Mouse (Mus musculus) urinary bladder, postnatal 10 days (tissue): ENCODE data around the gene Mpped2.

Source experiments
- DNase-seq: peaks from one replicate; pipeline ENCODE4 v3.0.0; 2022; ENCODE audit warnings: low spot score

Gene Mpped2

DNA sequence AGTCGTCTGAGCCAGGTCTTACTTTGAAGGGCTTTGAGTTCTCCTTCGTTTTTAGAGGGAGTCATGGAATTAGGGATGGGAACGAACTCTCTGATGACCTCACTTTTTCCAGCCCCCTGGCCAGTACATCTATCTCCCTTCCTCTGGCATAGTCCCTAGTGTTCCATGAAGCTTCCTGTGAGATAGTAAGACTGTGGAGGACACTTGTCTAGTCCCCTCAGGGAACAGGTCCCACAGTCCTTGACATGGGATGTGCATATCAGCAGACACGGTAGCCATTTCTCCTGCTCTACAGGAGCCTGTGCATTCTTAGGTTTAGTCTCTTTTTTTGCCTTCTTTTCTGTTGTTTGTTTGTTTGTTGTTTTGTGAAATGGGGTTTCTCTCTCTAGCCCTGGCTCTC, 105.8 kb downstream of the Mpped2 start:
- DNase-seq, result no peak

DNA sequence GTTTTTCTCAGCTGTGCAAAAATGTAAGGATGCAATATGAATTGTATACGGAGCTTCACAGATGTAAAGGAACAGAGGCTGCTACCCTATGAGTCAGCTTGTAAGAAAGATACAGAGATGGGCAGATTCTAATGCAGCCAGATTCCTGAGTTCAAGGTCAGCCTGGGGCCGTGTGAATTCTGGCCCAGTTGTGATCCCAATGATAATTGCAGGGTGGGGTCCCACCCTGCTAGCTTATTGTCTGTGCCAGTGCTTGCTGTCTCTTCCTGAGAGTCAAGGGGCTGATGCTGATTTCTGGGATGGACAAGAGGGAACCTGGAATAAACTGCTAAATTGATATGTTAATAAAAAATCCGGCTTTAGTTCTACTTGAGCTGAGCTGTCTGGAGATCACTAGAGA, 122.8 kb downstream of the Mpped2 start:
- no peak for DNase-seq

DNA sequence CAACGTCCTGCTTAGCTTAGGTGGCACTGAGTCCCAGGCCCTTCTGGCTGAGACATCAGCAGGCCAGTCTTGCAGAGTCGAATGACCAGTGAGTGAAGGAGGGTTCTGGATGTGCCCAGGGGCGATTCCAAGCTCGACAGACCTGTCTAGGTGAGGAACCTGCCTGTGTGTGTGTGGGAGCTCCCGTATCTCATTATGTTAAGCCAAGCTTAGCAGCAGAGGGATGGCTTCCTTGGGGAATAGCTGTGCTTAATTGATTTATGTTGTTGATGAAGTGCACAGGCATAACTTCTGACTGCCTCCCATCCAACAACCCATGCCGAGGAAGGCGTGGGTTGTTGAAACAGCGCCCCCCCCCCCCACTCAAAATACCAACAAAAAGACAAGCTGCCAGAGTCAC, 128.2 kb downstream of the Mpped2 start:
- no peak for DNase-seq

DNA sequence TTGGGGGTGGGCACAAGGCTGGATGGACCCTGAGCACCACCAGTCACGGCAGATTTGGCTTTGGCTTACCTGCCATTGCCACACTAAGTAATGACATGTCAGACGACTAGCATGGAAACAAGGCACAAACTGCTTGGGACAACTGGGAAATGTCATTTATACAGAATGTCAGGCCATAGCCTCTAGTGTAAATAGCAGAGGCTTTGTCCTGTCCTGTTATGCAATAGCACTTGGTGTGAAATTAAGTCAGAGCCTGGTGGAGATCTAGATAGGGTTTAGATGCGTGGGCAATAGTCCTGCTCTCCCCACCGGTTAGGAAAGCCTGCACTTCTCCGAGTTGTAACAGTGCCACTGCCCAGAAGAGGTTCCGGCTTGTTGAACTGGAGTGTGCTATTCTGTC, 128.8 kb downstream of the Mpped2 start:
- DNase-seq, result no peak

DNA sequence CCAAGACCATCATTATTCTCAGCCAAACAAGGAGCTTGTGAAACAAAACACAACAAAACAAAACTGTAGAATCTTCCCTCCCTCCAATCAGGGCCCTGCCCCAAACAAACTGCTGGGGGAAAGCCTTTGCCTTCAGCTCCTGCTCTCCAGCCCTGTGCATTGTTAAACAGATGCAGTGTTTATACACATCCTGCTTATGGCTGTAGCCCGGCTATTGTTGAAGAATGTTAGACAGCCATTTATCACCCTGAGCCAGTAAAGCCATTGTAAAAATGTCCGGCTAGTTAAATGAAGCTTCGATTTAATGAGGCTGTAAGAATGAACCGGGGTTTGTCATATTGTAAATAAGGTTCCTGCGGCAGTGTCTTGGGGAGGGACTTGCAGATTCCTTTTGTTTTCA, 129.5 kb downstream of the Mpped2 start:
- no peak for DNase-seq

DNA sequence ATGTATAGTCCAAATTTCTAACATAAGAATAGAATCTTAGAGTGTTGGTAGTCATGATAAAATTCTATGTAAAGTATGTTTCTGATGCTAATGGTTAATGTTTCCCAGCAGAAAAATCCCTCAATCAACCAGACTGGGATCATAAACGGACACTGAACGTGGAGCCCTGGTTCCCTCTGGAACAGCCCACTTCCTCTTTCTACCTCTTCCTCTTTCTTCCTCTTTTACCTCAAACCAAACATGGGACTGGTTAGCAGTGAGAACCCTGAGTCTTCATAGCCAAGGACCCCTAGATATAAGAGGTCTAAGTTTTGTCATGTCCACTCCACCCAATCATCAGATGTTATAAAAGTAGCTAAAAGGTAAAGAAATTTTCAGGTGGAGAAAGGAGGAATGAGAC, 132.4 kb downstream of the Mpped2 start:
- no peak for DNase-seq

DNA sequence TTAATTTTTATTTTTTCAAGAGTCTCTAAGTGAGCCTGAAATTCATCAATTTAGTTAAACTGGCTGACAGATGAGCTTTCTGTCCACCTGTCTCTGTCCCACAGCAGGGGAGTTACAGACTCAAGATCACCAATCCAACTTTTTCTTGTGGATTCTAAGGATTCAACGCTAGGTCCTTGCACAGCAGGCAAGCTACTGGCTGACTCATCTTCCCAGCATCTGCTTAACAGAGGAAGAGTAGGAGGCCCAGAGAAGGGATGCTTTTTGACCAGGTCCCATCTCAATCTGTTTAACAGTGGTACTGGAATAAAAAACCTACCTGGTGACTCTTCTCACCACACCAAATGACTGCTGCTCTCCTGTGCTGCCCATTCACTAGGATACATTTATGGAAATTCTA, 133.0 kb downstream of the Mpped2 start:
- DNase-seq, result no peak

DNA sequence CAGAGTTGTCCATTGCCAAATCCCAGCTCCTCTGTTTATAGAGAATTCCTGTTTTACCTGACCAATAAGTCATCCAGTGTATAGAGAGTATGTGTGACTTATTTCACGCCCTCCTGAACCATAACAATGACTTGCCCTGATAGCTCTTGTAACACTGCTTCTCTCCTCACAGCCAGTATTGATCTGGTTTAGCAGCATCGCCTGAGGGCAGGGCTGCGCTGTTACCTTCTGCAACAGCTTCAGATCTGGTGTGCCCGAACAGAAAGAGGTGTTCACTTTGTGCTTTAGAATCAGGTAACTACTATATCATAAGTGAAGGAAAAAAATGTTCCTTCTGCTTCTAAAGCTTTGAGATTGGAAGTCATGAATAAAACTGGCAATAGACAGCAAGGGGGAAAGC, 133.7 kb downstream of the Mpped2 start:
- no peak for DNase-seq

DNA sequence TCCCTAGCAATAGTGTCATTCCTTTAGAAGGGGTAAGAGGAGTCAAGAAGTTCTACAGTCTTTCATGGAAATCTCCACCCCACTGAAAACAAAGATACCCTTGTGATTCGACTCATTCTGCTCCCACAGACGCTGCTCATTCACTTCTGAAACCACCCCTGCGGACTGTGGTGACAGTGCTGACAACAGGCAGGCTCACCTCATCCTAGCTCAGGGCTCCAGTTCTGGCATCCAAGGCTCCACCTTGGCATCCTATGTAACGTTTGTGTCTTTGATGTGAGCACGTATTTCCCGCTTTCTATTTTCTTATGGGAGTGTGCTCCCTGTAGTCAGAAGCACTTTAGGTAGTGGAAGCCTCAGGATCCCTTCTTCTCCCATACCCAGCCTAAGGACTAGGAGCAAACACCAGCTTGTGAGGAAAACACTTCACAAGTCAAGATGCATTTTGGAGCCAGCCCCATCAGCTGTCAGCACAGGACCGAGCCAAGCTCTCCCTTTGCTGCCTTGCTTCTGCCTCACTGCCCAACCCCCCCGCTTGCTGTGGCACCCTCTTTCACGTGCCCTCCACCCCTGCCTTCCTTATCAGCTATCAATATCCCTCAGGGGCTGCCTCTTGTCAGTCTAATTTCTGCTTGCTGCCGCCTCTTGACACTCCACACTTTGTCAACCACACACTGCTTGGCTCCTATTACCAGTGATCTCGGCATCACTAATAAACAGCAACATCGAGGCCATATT, 135.7 kb downstream of the Mpped2 start:
- DNase-seq, result no peak

DNA sequence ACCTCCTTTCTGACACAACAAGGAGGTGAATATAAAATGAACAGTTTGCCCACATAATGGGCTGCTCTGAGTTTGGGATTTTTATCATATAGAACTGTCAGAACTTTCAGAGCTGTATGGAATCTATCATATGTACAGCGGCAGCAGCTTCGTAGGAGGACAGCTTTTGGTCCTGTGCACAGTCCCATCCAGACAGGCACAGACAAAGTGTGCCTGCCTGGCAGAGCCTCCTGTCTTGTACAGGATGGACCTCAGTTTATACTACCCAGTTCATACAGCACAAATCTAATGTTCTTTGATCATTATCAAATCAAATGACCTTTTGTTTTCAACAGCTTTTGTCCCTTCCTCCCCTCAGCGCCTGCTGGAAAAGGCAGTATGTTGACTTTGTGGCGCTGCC, 136.4 kb downstream of the Mpped2 start:
- no peak for DNase-seq

DNA sequence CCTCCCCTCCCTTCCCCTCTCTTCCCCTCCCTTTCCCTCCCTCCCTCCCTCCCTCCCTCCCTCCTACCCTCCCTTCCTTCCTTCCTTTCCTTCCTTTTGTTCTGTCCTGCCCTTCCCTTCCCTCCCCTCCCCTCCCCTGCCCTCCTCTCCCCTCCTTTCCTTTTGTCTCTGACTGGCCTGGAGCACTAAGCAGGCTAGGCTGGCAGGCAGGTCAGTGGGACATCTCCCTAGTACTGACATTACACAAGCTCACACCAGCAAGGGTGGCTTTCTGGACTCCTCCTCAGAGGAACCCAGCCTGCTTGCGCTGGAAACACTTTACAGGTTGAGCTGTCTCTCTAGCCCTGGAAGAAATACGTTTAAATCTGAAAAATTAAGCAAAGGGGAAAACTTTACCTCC, 139.5 kb downstream of the Mpped2 start:
- DNase-seq, result no peak

DNA sequence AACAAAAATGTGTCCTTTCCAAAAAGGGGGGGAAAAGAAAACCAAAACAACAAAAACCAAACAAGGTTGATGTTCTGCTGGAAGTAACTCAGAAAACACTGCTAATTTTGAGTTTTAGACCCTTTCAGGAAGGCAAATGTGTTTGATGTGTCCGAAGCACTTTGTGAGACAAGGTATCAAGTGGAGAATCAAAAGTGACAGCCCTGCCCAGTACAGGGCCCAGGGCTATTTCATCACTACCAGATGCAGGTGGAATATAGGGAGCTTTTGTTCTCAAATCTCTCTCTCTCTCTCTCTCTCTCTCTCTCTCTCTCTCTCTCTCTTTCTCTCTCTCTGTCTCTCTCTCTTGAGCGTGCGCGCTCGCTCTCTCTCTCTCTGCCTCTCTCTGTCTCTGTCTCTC, 140.1 kb downstream of the Mpped2 start:
- no peak for DNase-seq

DNA sequence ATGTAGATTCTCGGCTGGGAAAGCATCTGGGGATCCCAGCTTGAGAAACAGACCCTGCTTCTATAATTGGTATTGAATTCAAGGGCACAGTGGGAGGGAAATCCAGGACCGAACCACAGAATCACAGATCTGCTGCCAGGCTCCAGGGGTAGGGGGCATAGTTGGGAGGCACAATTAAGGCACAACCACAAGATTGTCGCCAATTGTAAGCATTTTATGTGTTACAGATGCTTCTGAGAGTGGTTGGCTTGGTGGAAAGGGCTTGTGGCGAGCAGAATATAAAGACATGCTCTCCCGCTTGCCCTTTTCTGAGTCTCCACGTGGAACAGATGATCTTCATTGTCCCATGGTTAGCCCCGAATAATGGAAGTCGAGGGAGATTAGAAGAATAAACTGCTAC, 142.3 kb downstream of the Mpped2 start:
- DNase-seq, result no peak

DNA sequence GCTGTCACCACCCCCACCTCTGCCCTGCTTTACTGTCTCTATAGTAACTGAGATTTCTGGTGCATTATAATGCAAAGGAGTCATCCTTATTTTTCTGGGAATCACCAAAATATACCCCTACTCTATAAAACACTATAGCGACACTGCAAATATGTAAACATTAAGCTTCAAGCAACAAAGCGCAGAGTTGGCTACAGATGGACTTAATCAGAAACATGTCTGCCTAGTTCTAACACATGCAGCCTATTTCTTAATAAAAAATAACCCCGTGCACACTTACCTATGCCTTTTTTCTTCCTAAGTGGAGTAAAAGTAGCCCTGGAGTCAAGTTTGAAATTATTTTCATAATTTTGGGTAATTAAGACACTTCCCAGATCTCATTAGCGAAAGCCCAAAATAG, 144.2 kb downstream of the Mpped2 start:
- DNase-seq, result no peak

DNA sequence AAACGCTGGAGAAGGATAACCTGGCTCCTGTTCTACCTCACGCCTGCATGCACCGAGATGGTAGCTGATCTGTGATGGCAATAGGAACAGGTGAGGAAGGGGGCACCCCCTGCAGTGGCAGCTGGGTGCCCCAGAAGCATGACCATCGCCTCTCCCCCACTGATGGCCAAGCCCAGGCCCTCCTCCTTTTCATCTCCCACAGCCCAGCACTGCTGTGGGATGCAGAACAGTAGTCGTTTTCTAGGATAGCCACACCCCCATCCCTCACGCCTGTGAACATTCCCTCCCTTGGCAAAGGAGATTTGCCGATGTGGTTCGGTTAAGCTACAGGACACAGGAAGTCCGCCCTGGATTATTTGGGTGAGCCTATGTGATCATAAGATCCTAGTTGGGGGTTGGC, 151.1 kb downstream of the Mpped2 start:
- DNase-seq, result no peak

DNA sequence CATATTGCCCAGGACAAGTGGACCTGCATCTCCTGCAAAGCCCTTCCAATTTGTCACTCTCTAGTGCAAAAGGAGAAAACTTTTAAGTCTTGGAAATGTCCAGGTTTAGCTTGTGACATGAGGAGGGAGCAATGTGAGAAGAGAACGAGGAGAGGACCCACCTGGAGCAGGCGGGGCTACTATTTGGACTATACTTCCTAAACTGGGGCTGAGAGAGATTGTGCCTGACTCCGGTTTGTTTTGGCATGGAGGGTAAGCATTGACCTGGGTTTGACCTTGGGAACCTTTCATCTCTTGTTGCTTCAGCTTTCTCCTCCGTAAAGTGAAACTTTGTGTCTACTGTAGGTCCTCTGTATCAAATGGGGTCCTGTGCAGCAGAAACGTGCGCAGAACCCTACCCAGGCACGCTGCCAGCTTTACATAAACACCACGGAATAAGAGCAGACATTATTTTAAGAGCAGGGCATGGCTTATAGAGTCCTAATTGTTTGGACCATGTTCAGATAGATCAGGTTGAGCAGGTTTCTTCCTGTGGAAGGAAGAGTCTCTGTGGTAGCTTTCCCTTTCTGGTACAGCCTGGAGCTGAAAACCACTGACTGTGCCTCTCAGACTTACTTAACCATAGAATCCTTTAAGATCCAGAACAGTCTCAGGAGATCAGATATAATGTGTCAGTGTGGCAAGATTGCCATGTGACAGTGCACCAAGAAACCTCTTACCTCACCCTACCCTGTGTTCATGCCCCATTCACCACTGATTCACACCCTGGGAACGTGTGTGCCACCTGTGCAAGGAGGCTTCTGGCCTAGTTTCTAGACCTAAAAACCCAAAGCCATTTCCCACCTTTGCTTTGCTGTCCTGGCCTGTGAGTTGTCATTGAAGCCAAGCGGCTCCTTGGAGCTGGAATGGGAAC, 152.0 kb downstream of the Mpped2 start:
- no peak for DNase-seq

DNA sequence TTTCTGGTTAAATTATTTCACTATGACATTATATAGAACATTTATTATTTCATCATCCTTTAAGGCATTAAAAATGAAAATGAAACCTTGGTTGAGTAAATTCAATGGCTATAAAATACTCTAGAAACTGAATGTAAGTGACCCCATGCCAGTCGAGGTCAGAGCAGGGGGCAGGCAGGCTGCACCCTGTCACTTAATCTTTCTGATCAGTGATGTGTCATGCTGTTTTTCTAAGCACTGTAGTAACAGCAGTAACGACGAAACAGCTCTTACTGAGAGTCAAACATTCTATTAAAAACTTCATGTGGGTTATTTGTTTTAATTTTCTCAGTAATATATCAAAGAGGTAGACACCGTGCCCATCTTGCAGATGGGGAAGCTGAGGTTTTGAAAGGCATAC, 153.4 kb downstream of the Mpped2 start:
- no peak for DNase-seq

DNA sequence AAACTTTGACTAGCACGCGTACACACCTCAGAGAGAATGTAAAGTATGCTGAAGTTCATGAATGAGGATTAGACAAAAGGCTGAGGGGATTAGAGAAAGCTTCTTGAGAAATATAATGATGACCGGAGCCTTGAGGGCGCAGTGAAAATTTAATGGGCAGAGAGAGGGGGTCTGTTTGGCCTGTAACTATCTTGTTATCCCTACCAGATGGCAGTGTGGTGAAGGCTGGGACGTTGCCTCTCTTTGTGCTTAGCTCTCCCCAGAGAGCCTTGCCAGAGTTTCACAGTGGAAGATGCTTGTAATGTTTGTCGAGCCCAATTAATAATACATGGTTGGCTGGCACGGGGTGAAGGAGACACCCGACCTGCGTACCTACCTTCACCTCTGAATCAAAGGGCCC, 156.3 kb downstream of the Mpped2 start:
- DNase-seq, result no peak

DNA sequence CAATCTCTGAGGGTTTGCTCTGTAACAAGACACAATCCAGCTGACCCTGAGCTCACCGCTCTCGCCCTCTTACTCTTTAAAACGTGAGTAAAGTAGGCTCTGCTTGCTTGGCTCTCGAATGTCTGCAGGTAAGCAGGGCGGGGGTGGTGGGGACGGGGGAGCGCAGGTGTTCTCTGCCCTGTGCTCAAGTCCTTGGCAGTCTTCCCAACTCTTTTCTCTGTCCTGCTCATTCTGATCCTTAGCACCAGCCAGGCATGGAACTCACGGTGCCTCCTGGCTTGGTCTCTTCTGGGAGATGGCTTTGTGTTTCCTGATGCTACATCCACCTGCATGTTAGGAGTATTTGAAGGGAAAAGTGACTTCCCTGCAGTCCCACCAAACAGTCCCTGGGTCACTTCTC, 158.4 kb downstream of the Mpped2 start:
- DNase-seq, result no peak

DNA sequence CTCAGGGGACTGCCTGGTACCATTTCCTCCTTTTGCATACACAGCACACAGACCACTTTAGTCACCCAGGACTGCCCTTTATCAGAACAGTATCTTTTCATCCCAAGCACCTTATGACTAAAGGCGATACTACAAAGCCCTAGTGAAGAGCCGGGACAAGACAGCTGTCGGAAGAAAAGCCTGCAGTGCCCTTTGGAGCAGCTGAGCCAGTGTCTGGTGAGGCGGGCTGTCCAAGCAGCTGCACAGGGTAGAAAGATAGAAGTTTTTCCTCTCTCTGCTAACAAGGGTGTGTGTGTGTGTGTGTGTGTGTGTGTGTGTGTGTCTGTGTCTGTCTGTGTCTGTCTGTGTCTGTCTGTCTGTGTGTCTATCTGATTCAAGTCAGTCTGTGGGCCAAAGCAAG, 161.1 kb downstream of the Mpped2 start:
- DNase-seq, result no peak

DNA sequence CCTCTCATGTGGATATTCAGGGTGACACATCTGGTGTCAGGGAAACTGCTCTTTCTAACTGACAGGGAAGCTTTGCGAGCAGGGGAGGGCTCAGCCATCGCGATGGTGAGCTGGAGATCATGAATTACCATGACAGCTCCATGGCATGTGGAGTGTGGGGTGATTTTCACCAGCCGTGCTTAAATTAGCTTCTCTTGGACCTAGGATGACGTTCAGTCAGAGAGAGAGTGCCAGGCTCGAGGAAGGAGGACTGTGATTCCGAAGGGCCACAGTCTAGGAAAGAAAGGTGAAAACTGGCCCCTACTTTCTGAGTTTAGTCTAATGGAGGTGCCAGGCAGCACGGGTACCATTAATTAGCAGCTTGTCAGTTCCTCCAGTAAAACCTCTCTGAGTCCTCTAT, 161.7 kb downstream of the Mpped2 start:
- DNase-seq, result no peak

DNA sequence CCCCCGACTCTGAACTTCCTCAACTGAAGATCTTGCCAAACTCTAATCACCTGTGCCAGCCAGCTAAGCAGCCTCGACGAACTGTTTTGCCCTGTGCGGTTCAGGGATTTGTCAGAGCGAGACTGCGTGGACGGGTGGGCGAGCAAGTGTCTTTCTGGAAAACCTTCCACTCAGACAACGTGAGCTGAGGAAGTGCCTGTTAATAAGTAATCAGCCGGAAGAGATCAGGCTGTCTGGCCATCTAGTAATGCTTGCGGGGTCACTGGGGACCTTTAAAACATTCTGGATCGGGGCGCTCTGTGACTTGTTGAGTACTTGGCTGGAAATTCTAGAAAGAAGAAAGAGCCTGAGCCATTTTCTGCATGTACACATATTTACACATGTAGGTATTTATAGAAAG, 162.1 kb downstream of the Mpped2 start:
- DNase-seq, result no peak

DNA sequence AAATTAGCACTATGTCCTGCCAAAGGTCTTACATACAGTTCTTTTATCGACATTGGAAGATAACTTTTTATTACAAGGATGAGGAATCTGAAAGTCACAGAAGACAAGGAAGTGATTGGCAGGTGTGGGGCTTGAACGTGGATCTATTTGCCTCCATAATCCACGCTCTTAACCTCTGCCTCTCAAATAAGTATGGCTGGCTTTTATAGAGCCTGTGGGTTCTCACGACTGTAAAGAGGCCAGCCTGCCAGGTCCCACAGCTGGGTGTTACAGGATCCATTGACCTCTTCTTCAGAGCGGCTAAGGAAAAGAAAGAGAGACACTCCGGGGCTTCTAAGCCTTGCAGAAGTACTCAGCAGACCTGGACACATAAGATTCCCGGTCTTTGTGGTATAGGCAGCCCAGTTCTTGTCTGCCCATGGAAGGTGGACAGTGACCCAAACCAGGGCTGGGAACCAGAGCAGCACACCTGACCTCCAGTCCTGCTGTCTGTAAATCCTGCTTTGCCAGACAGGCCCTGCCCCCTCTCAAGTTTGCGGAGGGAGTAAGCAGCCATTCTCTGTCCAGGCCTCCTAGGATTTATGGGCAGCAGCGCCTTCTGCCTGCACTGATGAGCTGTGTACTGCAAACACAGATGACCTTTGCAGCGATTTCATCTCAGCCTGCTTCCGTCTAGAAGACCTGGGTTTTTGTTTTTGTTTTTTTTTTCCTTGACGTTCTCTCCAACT, 162.7 kb downstream of the Mpped2 start:
- no peak for DNase-seq
